Mouse (Mus musculus): ENCODE results near the gene Olfr721-ps1. TPM values are rescaled to one million over a fixed set of nuclear protein-coding genes. Genes with fewer than 3 reads are reported as not detected.

The Olfr721-ps1 gene
- polyA plus RNA-seq, 1 experiment from 2014 or later, result not detected

Other genes starting within 250 kb of the Olfr721-ps1 start
- not detected in 2 replicates for gene Olfr720, start 214.5 kb upstream of the Olfr721-ps1 start, polyA plus RNA-seq (2015; fragmentation: Nextera tagmentation; extraction: Ambion mirVana)
- gene Olfr31, start 78.5 kb upstream of the Olfr721-ps1 start, polyA plus RNA-seq (2015; fragmentation: Nextera tagmentation; extraction: Ambion mirVana), result not detected in 2 replicates
- 5.8 and 7.1 TPM in 2 replicates for gene Il3ra, start 55.0 kb upstream of the Olfr721-ps1 start, polyA plus RNA-seq (2015; fragmentation: Nextera tagmentation; extraction: Ambion mirVana)

All from intestine, embryonic 15.5 days (tissue).